Mouse (Mus musculus): ENCODE measurements at regions not wholly inside any gene's neighbourhood (a gene's known extent, or its start where the extent isn't known, plus 50 kb on each side); places are given as distances from the start of the nearest gene placed in this dataset.

- no peak for DNase-seq (ENCODE audit: low spot score in 2 of 2)
These were observed 684.8 kb upstream of the Vstm2a start for GRCm38 (mm10) chr11:15572716-15573115.

DNA sequence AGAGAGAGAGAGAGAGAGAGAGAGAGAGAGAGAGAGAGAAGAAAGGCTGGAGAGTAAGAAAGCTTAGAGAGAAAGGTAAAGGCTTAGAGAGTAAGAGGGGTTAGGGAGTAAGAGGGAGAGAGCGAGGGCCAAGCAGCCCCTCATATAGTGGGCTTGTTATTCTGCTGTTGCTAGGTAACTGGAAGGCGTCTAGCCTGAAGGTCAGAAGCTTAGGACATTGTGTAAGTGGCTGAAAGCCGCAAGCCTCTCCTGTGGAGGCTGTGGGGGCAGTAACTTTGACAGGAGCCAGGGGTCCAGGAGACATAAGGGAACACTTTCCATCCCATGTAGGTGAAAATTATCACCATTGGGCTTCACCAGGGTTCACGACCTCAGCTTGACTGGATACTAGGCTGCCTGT lies 637.6 kb upstream of the Vstm2a start:
- DNase-seq (ENCODE audit: low spot score in 2 of 2) = no peak

GRCm38 (mm10) chr11:15649025-15649680 lies 608.4 kb upstream of the Vstm2a start:
- no peak for DNase-seq (ENCODE audit: low spot score in 2 of 2)

- no peak for DNase-seq (ENCODE audit: low spot score in 2 of 2)
These were observed 568.5 kb upstream of the Vstm2a start for GRCm38 (mm10) chr11:15689073-15689472.

GRCm38 (mm10) chr11:15698001-15698756 lies 559.3 kb upstream of the Vstm2a start:
- DNase-seq (ENCODE audit: low spot score in 2 of 2) = no peak

DNA sequence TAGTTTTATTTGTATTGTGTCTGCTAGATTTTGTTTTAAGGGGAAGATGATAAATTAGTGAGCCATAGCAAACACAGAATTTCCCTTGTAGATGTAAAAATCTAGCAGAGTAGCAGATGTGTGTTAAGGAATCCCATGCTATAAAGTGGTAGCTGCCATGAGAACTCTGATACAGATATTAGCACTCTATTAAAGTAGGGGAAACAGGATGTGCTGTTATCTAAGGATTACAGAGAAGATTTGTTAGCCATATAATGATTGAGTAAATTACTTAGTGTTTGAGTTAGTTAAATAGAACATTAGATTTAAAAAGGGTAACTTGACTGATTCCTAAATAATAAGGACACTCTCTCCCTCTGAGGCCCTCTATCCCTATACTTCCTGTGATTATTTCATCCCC lies 541.5 kb upstream of the Vstm2a start:
- DNase-seq (ENCODE audit: low spot score in 2 of 2) = no peak

GRCm38 (mm10) chr11:15717536-15717935 lies 540.0 kb upstream of the Vstm2a start:
- no peak for DNase-seq (ENCODE audit: low spot score in 2 of 2)

GRCm38 (mm10) chr11:15737621-15738020 lies 519.9 kb upstream of the Vstm2a start:
- no peak for DNase-seq (ENCODE audit: low spot score in 2 of 2)

DNA sequence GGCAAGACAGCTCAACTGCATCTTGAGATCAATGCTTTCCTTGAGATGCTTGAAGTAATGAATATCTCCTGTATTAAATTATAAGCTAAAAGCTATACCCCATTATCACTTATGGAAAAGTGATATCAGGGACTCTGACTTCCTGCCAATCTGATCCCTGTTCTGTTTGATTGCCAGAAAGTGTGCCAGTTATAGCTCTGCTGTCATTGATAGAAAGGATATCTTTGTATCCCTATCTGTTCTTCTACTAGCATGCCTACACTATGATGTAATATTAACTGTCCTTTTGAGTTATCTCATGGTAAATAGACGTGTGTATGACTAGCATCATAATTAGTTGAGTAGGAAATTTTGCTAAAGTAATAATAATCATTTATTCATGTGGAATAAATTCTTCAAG lies 501.5 kb upstream of the Vstm2a start:
- no peak for DNase-seq (ENCODE audit: low spot score in 2 of 2)

DNA sequence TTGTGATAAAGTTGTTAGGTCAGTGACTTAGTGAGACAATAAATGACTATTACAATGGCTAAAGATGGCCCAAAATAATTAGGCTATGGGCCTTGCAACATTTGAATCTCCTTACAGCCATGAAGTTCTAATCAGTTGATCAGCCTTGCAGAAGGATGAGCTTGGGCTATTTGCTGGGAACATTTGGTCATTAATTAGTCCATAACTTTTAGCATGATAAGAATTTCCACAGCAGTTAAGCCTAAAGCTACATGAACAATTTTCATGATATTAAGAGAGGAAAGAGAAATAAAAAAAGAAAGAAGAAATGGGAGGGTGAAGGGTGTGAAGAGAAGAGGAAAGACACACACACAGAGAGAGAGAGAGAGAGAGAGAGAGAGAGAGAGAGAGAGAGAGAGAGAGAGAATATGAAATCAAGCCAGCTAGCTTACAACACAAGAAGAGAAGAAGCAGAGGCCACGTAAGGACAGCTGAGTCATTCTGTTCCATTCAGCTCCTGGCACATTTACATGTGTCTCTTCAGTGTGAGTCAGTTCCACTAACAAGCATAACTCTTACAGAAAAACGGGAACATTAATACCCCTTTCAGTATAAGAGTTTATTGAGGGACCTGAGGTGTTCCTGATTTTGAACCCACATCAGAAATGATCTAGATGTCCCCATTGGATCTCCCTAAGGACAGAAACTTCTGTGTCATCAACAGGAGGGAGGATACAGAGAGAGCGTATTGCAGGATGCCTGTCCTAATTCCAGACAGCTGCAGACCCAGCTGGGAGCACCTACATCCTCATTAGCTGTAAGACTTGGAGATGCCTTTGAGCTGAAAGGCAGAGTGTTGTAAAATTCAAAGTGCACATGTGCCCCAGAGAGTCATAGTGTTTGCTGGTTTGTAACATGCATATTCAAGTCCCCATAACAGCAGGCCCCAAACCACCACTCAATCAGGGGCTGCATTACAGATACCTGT lies 487.6 kb upstream of the Vstm2a start:
- DNase-seq (ENCODE audit: low spot score in 2 of 2) = peak in 1 of 2 experiments; percentile 9

Measured in gastrocnemius, adult 8-10 months (tissue).